Mouse (Mus musculus): ENCODE measurements around the gene Dnajc12.
"Not testable (repeated sequence)": the region's sequence is repeated elsewhere in the genome, so short reads cannot be mapped to it uniquely, and the experiment has no call there.

DNA sequence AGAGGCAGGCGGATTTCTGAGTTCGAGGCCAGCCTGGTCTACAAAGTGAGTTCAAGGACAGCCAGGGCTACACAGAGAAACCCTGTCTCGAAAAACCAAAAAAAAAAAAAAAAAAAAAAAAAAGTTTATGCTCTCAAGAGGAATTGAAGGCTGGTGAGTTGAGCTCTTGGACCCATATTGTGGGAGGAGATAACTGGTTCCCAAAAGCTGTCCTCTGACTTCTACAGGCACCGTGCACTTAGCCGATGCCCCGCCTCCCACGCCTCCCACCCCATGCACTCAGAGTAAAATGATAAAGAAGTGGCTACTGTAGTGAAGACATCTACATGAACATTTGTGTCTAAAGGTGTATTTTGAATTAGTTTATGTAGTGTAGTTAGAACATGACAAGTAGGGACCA, 29.4 kb downstream of the Dnajc12 start:
- TF ChIP-seq POLR2A (IDR thresholded peaks at IDR 0.05; ENCODE audit: insufficient read depth, low read depth, low read length); CTCF (IDR thresholded peaks at IDR 0.05); EP300 (IDR thresholded peaks at IDR 0.05; ENCODE audit: insufficient read depth, low read depth, low read length): not testable (repeated sequence)
